Mouse (Mus musculus) hindbrain, embryonic 10.5 days (tissue): ENCODE measurements around the gene Mst1. TPM values are rescaled to one million over a fixed set of nuclear protein-coding genes. Genes with fewer than 3 reads are reported as not detected.

Source experiments
- DNase-seq: peaks from one replicate; pipeline ENCODE4 v3.0.0-alpha.2; 2017; ENCODE audit warnings: low spot score
- H3K27ac ChIP-seq: fragments of 300-500 bp; sonication (generic); 2 replicates; pipeline ENCODE4 v1.5.1; 2016; ENCODE audit warnings: mild to moderate bottlenecking, moderate library complexity
- H3K27me3 ChIP-seq: fragments of 300-500 bp; sonication (generic); 2 replicates; pipeline ENCODE4 v1.6.1; 2016; ENCODE audit warnings: mild to moderate bottlenecking; ENCODE audit not compliant: poor library complexity, insufficient read depth, severe bottlenecking
- H3K36me3 ChIP-seq: fragments of 300-500 bp; sonication (generic); 2 replicates; pipeline ENCODE4 v1.6.1; 2016; ENCODE audit warnings: mild to moderate bottlenecking, moderate library complexity
- H3K4me1 ChIP-seq: fragments of 300-500 bp; sonication (generic); replicated peaks from 2 replicates; pipeline ENCODE4 v1.6.1; 2016; ENCODE audit warnings: mild to moderate bottlenecking
- H3K4me3 ChIP-seq: fragments of 300-500 bp; sonication (generic); 2 replicates; pipeline ENCODE4 v1.5.1; 2016; ENCODE audit warnings: mild to moderate bottlenecking, moderate library complexity
- H3K9me3 ChIP-seq: fragments of 300-500 bp; sonication (generic); 2 replicates; pipeline ENCODE4 v1.6.1; 2016; ENCODE audit warnings: mild to moderate bottlenecking, moderate library complexity
- WGBS: fragments of 180-500 bp; shearing (Covaris S2); methylation state at CpG from one replicate; pipeline ENCODE4 v1.1.7; 2016; 5-methylcytosine and 5-hydroxymethylcytosine counted together
- polyA plus RNA-seq: library from polyadenylated mRNA; unstranded; fragments of >200 nt; fragmentation: Nextera tagmentation; extraction: Ambion mirVana; gene quantifications from 2 replicates; pipeline ENCODE4 v1.2.1, GENCODE M21; 2016

The Mst1 gene
- polyA plus RNA-seq, result 0.34 and 0.39 TPM in 2 replicates

DNA sequence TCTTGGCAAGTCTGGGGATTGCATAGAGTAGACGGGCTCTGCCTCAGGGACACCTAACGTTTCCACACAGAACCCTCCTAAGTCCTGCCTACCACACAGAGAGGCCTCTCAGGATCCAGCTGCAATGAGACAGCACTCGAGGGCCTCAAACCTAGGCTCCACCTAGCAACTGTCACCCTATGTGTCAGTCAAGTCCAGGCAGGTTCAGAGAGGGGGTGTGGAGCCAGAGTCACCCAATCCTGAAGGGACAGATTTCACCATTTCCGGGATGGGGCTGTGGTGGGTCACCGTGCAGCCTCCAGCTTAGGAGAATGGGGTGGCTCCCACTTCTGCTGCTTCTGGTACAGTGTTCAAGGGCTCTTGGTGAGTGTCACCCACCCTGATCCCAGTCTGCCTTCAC is at the start of gene Mst1:
Mst1 (plus strand) TSS at position 269 of the 400 bp plus-strand sequence.
- peak within 1 kb of the TSS; percentile 87 for H3K4me3 ChIP-seq
- 72% methylated on average over 5 of the region's 5 CpGs for WGBS
- no peaks in the 10 kb centered on the region for H3K9me3 ChIP-seq
- H3K27me3 ChIP-seq, result peaks cover 51% of the 10 kb centered on the region
- DNase-seq, result no peak
- H3K4me1 ChIP-seq, result peaks cover 50% of the 10 kb centered on the region
- H3K36me3 ChIP-seq, result peaks cover 17% of the 10 kb centered on the region
- H3K27ac ChIP-seq, result peak within 1 kb of the TSS; percentile 92

DNA sequence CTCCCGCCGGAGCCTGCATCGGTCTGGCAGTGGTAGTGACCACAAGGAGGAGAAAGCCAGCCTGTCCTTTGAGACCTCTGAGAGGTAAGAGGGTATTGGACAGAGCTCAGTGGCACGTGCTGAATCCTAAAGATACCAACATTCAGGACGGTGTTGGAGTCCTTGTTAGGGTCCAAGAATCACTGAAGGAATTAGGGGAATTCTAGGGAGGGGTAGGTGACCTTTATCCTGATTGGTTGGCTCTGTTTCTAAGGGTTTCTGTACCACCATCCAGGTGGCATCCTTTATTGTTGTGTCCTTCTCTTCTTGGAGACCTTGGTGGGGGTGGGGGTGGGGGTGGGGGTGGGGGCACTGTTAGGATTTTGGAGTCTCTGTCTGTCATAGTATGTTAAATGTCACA is 48.1 kb upstream of the Mst1 start:
- Histone ChIP-seq H3K27me3 (no peaks in the 10 kb centered on the region), H3K9me3 (no peaks in the 10 kb centered on the region), H3K4me3 (no peak overlapping the region), H3K36me3 (peaks cover 89% of the 10 kb centered on the region), H3K4me1 (no peaks in the 10 kb centered on the region), H3K27ac (no peak overlapping the region)
- DNase-seq, result no peak
- 91% methylated on average over 5 of the region's 5 CpGs for WGBS

GRCm38 (mm10) chr9:108035331-108036156 is 44.7 kb upstream of the Mst1 start:
- Histone ChIP-seq H3K27me3 (no peaks in the 10 kb centered on the region), H3K36me3 (peaks cover 93% of the 10 kb centered on the region), H3K4me1 (no peaks in the 10 kb centered on the region), H3K27ac (no peak overlapping the region), H3K4me3 (no peak overlapping the region), H3K9me3 (no peaks in the 10 kb centered on the region)
- WGBS, result 99% methylated on average over 2 of the region's 2 CpGs
- no peak for DNase-seq

DNA sequence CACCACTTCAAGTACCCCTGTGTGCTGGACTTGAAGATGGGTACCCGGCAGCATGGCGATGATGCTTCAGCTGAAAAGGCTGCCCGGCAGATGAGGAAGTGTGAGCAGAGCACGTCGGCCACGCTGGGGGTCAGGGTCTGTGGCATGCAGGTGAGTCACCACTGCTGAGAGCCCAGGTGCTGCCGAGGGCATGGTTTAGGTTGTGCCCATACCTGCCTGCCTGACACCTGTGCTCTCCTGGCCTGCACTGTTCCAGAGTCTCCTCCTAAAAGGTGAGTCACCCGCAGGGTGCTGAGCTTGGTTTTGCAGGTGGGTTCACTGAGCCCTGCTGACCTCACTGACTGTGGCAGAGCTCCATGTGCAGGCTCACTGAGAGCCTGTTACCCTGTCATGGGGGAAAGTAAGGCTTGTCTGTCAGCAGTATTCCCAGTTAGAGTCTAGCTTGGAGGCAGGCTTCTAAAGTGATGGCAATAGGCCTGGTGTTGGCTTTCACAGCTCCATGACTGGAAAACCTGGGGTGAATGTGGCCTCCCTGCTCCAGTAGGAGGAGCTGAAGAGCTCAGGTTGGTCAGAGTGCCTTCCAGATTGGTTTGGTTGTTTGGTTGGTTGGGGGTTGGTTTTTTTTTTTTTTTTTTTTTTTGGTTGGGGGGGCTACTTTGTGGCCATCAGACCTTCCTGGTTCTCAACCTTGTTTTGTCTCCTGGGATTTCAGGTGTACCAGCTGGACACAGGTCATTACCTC is 35.3 kb upstream of the Mst1 start:
- no peak overlapping the region for H3K27ac ChIP-seq
- no peak for DNase-seq
- H3K27me3 ChIP-seq, result no peaks in the 10 kb centered on the region
- no peak overlapping the region for H3K4me3 ChIP-seq
- H3K9me3 ChIP-seq, result no peaks in the 10 kb centered on the region
- H3K36me3 ChIP-seq, result peaks cover 75% of the 10 kb centered on the region
- H3K4me1 ChIP-seq, result peaks cover 24% of the 10 kb centered on the region
- WGBS, result 96% methylated on average over 8 of the region's 8 CpGs

DNA sequence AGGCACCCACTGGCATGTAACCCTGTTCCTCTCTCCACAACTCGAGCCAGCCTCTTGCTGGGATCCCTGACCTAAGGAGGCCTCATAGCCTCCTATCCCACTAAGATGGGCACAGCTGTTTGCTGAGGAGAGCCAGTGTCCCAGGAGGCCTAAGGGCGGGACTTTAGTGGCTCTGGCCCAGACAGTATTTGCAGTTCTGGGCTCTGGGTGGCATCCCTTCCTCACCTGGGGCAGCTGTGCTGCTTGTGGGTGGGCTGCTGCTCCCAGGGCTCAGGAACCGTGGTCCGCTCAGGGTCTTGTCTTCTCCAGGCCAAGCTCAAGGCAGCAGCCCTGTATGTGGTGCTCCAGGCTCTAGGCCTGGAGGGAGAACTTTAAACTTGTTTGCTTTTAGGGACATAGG is 33.7 kb upstream of the Mst1 start:
- 91% methylated on average over 4 of the region's 4 CpGs for whole genome bisulfite sequencing

DNA sequence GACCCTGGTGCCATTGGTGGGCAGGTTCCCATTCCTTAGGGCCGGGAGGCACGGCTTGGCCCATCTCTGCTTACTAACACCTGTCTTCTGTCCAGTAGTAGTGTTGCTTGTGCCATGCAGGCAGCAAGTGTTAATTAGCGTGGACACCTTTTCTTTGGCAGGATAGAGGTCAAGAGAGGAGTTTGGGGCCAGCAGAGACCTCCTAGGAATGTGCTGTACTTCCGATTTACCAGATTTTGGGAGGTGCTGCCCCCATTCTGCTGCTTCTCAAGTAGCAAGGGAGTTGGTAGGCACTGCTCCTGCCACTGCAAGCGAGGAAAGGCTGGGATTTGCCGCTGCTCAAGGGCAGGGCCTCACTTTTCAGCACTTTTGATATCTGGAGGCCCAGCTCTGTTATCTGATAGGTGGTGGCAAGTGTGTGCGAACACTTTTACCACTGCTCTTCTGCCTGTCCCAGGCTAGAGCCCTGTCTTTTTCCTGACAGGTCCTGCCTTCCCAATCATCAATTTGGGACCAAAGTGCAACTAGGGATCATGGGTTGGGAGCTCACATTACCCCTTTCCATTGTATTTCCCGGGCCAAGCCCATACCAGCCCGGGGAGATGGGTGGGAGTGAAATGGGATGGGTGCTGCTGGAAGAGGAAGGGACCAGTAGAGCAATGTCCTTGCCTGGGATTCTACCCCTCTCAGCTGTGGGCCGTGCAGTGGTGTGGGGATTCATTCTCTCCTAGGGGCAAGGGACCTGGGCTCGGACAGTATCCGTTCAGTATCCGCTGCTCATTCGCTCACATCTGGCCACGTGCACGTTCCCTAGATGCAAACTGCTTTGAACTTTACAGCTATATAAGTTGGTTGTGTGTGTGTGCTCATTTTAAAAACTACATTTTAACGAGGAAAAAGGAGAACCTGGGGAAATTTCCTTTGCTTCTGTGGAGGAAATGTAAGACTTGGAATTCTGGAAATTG is 32.4 kb upstream of the Mst1 start:
- Histone ChIP-seq H3K4me3 (peak overlapping the region; percentile 75), H3K27me3 (no peaks in the 10 kb centered on the region), H3K4me1 (peaks cover 32% of the 10 kb centered on the region), H3K9me3 (no peaks in the 10 kb centered on the region), H3K36me3 (peaks cover 68% of the 10 kb centered on the region), H3K27ac (peak overlapping the region; percentile 86)
- DNase-seq, result no peak
- 52% methylated on average over 17 of the region's 17 CpGs for WGBS

More for the DNA sequence above, 33.7 kb upstream of the Mst1 start:
- H3K4me1 ChIP-seq, result peaks cover 28% of the 10 kb centered on the region
- DNase-seq, result no peak
- H3K27ac ChIP-seq, result no peak overlapping the region
- peaks cover 71% of the 10 kb centered on the region for H3K36me3 ChIP-seq
- H3K9me3 ChIP-seq, result no peaks in the 10 kb centered on the region
- no peak overlapping the region for H3K4me3 ChIP-seq
- H3K27me3 ChIP-seq, result no peaks in the 10 kb centered on the region

DNA sequence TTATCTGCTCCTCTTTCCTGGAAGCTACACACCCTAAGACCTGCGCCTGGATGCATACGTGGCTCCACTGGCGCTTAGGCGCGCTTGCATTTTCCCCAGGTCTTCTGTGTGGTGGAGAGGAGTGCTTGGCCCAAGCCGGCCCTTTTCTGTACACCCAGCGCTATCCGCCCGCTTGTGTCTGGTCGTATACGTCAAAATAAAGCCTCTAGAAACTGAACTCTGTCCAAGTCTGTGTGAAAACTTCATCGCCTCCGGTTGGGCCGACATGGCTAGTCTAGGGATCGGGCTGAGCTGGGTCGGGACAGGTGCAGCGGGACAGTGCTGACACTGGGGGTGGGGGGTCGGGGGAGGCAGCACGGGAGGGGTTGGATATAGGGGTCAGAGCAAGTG is 31.7 kb upstream of the Mst1 start:
- Histone ChIP-seq H3K4me1 (peaks cover 39% of the 10 kb centered on the region), H3K36me3 (peaks cover 67% of the 10 kb centered on the region), H3K27me3 (no peaks in the 10 kb centered on the region), H3K4me3 (peak overlapping the region; percentile 75), H3K9me3 (no peaks in the 10 kb centered on the region), H3K27ac (peak overlapping the region; percentile 86)
- DNase-seq, result no peak
- 2% methylated on average over 19 of the region's 19 CpGs for WGBS

- Histone ChIP-seq H3K4me1 (peaks cover 39% of the 10 kb centered on the region), H3K4me3 (peak within 1 kb of the TSS; percentile 75), H3K36me3 (peaks cover 69% of the 10 kb centered on the region), H3K9me3 (no peaks in the 10 kb centered on the region), H3K27ac (peak within 1 kb of the TSS; percentile 86), H3K27me3 (no peaks in the 10 kb centered on the region)
- peak; percentile 97 for DNase-seq
- under 1% methylated on average over 39 of the region's 39 CpGs for WGBS
These were observed 31.2 kb upstream of the Mst1 start, which contains the start of gene Gmppb for GRCm38 (mm10) chr9:108049016-108049455. TSS of gene Gmppb (plus strand) at chr9:108049242.

- Histone ChIP-seq H3K4me3 (peak overlapping the region; percentile 75), H3K4me1 (peaks cover 39% of the 10 kb centered on the region), H3K9me3 (no peaks in the 10 kb centered on the region), H3K36me3 (peaks cover 73% of the 10 kb centered on the region), H3K27me3 (no peaks in the 10 kb centered on the region), H3K27ac (peak overlapping the region; percentile 86)
- WGBS, result 45% methylated on average over 15 of the region's 15 CpGs
- DNase-seq, result no peak
These were observed 30.5 kb upstream of the Mst1 start for GRCm38 (mm10) chr9:108049561-108050251.

- Histone ChIP-seq H3K36me3 (peaks cover 73% of the 10 kb centered on the region), H3K4me3 (no peak overlapping the region), H3K9me3 (no peaks in the 10 kb centered on the region), H3K27ac (no peak overlapping the region), H3K4me1 (peaks cover 39% of the 10 kb centered on the region), H3K27me3 (no peaks in the 10 kb centered on the region)
- 93% methylated on average over 15 of the region's 15 CpGs for WGBS
- DNase-seq, result no peak
These were observed 28.9 kb upstream of the Mst1 start for GRCm38 (mm10) chr9:108051184-108051930.

GRCm38 (mm10) chr9:108051931-108052220 is 28.4 kb upstream of the Mst1 start:
- Histone ChIP-seq H3K27me3 (no peaks in the 10 kb centered on the region), H3K4me3 (no peak overlapping the region), H3K4me1 (peaks cover 41% of the 10 kb centered on the region), H3K27ac (no peak overlapping the region), H3K9me3 (no peaks in the 10 kb centered on the region), H3K36me3 (peaks cover 73% of the 10 kb centered on the region)
- DNase-seq, result no peak
- 84% methylated on average over 4 of the region's 4 CpGs for WGBS
